Mouse (Mus musculus): Measurements from ENCODE around the gene Palm3. TPM values are rescaled to one million over a fixed set of nuclear protein-coding genes. Genes with fewer than 3 reads are reported as not detected.

Palm3 gene
- polyA plus RNA-seq, 1 experiment from 2014 or later, result 0.96 TPM

GRCm38 (mm10) chr8:84044900-84045299 is 23.6 kb downstream of the Palm3 start, which contains the start of gene Rln3:
TSS of gene Rln3 (minus strand) at chr8:84045000.
- no peaks in the 10 kb centered on the region for H3K9me3 ChIP-seq (ENCODE audit: control insufficient read depth, low read length)
- ATAC-seq (ENCODE audit: low FRiP score, low TSS enrichment) (no peak), DNase-seq (ENCODE audit: low spot score) (no peak)
- peaks cover 4% of the 10 kb centered on the region; the same call in 1 of the 2 replicates for H3K27me3 ChIP-seq (ENCODE audit: control insufficient read depth, insufficient read depth, low read length)
- H3K4me2 ChIP-seq (replicated peaks; ENCODE audit: low read depth), result no peak within 1 kb of the TSS
- no peaks in the 10 kb centered on the region for H3K4me1 ChIP-seq (replicated peaks; ENCODE audit: control insufficient read depth, insufficient read depth)
- no peak within 1 kb of the TSS for H3K4me3 ChIP-seq (ENCODE audit: low read depth, low read length)
- 14% methylated on average over 9 of the region's 9 CpGs for WGBS
- TF ChIP-seq EP300 (optimal IDR thresholded peaks at IDR 0.05) (no peak), CTCF (IDR thresholded peaks at IDR 0.05; ENCODE audit: low read depth) (no peak)
- no peaks in the 10 kb centered on the region for H3K36me3 ChIP-seq (ENCODE audit: control insufficient read depth, insufficient read depth, low read length)
- no peak within 1 kb of the TSS for H3K9ac ChIP-seq (ENCODE audit: low read length)
- H3K27ac ChIP-seq (replicated peaks), result no peak within 1 kb of the TSS

- H3K36me3 ChIP-seq (ENCODE audit: control insufficient read depth, insufficient read depth, low read length), result no peaks in the 10 kb centered on the region
- TF ChIP-seq CTCF (IDR thresholded peaks at IDR 0.05; ENCODE audit: low read depth), result no peak
- TF ChIP-seq EP300 (optimal IDR thresholded peaks at IDR 0.05), result no peak
- ATAC-seq (ENCODE audit: low FRiP score, low TSS enrichment), result no peak
These were observed 25.2 kb downstream of the Palm3 start for GRCm38 (mm10) chr8:84046505-84046904.

GRCm38 (mm10) chr8:84048171-84048570 is 26.9 kb downstream of the Palm3 start:
- 61% methylated on average over 5 of the region's 5 CpGs for WGBS
- peaks cover 4% of the 10 kb centered on the region; the same call in 1 of the 2 replicates for H3K27me3 ChIP-seq (ENCODE audit: control insufficient read depth, insufficient read depth, low read length)
- H3K27ac ChIP-seq (replicated peaks), result no peak overlapping the region
- no peak overlapping the region for H3K9ac ChIP-seq (ENCODE audit: low read length)
- DNase-seq (ENCODE audit: low spot score), result no peak
- no peak overlapping the region for H3K4me2 ChIP-seq (replicated peaks; ENCODE audit: low read depth)
- H3K4me1 ChIP-seq (replicated peaks; ENCODE audit: control insufficient read depth, insufficient read depth), result no peaks in the 10 kb centered on the region
- TF ChIP-seq CTCF (IDR thresholded peaks at IDR 0.05; ENCODE audit: low read depth) (no peak), EP300 (optimal IDR thresholded peaks at IDR 0.05) (no peak)
- no peaks in the 10 kb centered on the region for H3K36me3 ChIP-seq (ENCODE audit: control insufficient read depth, insufficient read depth, low read length)
- ATAC-seq (ENCODE audit: low FRiP score, low TSS enrichment), result no peak
- H3K4me3 ChIP-seq (ENCODE audit: low read depth, low read length), result no peak overlapping the region
- no peaks in the 10 kb centered on the region for H3K9me3 ChIP-seq (ENCODE audit: control insufficient read depth, low read length)

More at GRCm38 (mm10) chr8:84046505-84046904, 25.2 kb downstream of the Palm3 start:
- Histone ChIP-seq H3K9me3 (ENCODE audit: control insufficient read depth, low read length) (no peaks in the 10 kb centered on the region), H3K27ac (replicated peaks) (no peak overlapping the region), H3K4me1 (replicated peaks; ENCODE audit: control insufficient read depth, insufficient read depth) (no peaks in the 10 kb centered on the region), H3K9ac (ENCODE audit: low read length) (no peak overlapping the region), H3K4me3 (ENCODE audit: low read depth, low read length) (no peak overlapping the region), H3K4me2 (replicated peaks; ENCODE audit: low read depth) (no peak overlapping the region), H3K27me3 (ENCODE audit: control insufficient read depth, insufficient read depth, low read length) (peaks cover 4% of the 10 kb centered on the region; the same call in 1 of the 2 replicates)
- DNase-seq (ENCODE audit: low spot score), result no peak
- WGBS, result 79% methylated on average over 3 of the region's 3 CpGs

GRCm38 (mm10) chr8:84052746-84053145 is 31.5 kb downstream of the Palm3 start:
- TF ChIP-seq CTCF (IDR thresholded peaks at IDR 0.05; ENCODE audit: low read depth), result no peak
- TF ChIP-seq EP300 (optimal IDR thresholded peaks at IDR 0.05), result no peak
- Histone ChIP-seq H3K27me3 (ENCODE audit: control insufficient read depth, insufficient read depth, low read length) (no peaks in the 10 kb centered on the region), H3K4me1 (replicated peaks; ENCODE audit: control insufficient read depth, insufficient read depth) (no peaks in the 10 kb centered on the region), H3K9me3 (ENCODE audit: control insufficient read depth, low read length) (no peaks in the 10 kb centered on the region), H3K27ac (replicated peaks) (no peak overlapping the region), H3K4me2 (replicated peaks; ENCODE audit: low read depth) (no peak overlapping the region), H3K9ac (ENCODE audit: low read length) (no peak overlapping the region), H3K36me3 (ENCODE audit: control insufficient read depth, insufficient read depth, low read length) (no peaks in the 10 kb centered on the region), H3K4me3 (ENCODE audit: low read depth, low read length) (no peak overlapping the region)
- DNase-seq (ENCODE audit: low spot score) (peak; percentile 86), ATAC-seq (ENCODE audit: low FRiP score, low TSS enrichment) (peak; percentile 90)
- 47% methylated on average over 3 of the region's 3 CpGs for WGBS

- H3K27me3 ChIP-seq (ENCODE audit: control insufficient read depth, insufficient read depth, low read length), result no peaks in the 10 kb centered on the region
- no peaks in the 10 kb centered on the region for H3K9me3 ChIP-seq (ENCODE audit: control insufficient read depth, low read length)
- TF ChIP-seq CTCF (IDR thresholded peaks at IDR 0.05; ENCODE audit: low read depth) (0 out of 2 replicates have a peak, but pooled peaks have one; percentile 10), EP300 (optimal IDR thresholded peaks at IDR 0.05) (no peak)
- DNase-seq (ENCODE audit: low spot score), result no peak
- H3K4me3 ChIP-seq (ENCODE audit: low read depth, low read length), result no peak overlapping the region
- H3K9ac ChIP-seq (ENCODE audit: low read length), result no peak overlapping the region
- no peak overlapping the region for H3K4me2 ChIP-seq (replicated peaks; ENCODE audit: low read depth)
- no peak for ATAC-seq (ENCODE audit: low FRiP score, low TSS enrichment)
- 66% methylated on average over 5 of the region's 5 CpGs for WGBS
- H3K36me3 ChIP-seq (ENCODE audit: control insufficient read depth, insufficient read depth, low read length), result no peaks in the 10 kb centered on the region
- no peaks in the 10 kb centered on the region for H3K4me1 ChIP-seq (replicated peaks; ENCODE audit: control insufficient read depth, insufficient read depth)
- no peak overlapping the region for H3K27ac ChIP-seq (replicated peaks)
These were observed 32.0 kb downstream of the Palm3 start for GRCm38 (mm10) chr8:84053229-84053628.

GRCm38 (mm10) chr8:84057827-84058226 is 36.6 kb downstream of the Palm3 start:
- no peak for TF ChIP-seq EP300 (optimal IDR thresholded peaks at IDR 0.05)
- no peak for TF ChIP-seq CTCF (IDR thresholded peaks at IDR 0.05; ENCODE audit: low read depth)
- H3K36me3 ChIP-seq (ENCODE audit: control insufficient read depth, insufficient read depth, low read length), result no peaks in the 10 kb centered on the region
- H3K4me1 ChIP-seq (replicated peaks; ENCODE audit: control insufficient read depth, insufficient read depth), result no peaks in the 10 kb centered on the region
- H3K9me3 ChIP-seq (ENCODE audit: control insufficient read depth, low read length), result no peaks in the 10 kb centered on the region
- WGBS, result 95% methylated on average over 1 of the region's 1 CpGs
- H3K4me3 ChIP-seq (ENCODE audit: low read depth, low read length), result no peak overlapping the region
- H3K9ac ChIP-seq (ENCODE audit: low read length), result no peak overlapping the region
- no peak overlapping the region for H3K27ac ChIP-seq (replicated peaks)
- no peak overlapping the region for H3K4me2 ChIP-seq (replicated peaks; ENCODE audit: low read depth)
- ATAC-seq (ENCODE audit: low FRiP score, low TSS enrichment), result 0 out of 2 replicates have a peak, but pooled peaks have one; percentile 63
- DNase-seq (ENCODE audit: low spot score), result no peak
- no peaks in the 10 kb centered on the region for H3K27me3 ChIP-seq (ENCODE audit: control insufficient read depth, insufficient read depth, low read length)

All from stomach, postnatal 0 days (tissue).